Mouse (Mus musculus): ENCODE results near the gene Mtif3. TPM values are rescaled to one million over a fixed set of nuclear protein-coding genes. Genes with fewer than 3 reads are reported as not detected.

The Mtif3 gene
- total RNA-seq, 2 experiments from 2014 or later = 20.1 to 20.3 TPM

DNA sequence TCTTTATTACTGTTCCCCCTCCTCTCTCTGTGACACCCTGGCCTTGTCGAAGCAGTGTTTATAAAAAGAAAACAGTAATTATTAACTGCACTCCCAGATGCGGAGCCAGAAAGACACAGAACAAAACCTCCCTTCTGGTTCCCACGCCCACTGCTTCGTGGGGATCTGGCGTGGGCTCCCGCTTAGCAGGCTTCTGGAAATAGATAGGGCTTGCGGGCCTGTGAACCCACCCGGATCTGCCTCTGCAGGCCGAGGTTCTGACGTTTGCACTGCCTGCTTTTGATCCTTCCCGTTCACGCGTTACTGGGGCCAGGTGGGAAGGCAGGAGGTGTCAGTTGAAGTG is 11.2 kb upstream of the Mtif3 start:
- DNase-seq (ENCODE audit: low spot score in 2 of 2) = no peak
- Histone ChIP-seq H3K4me3 (no peak overlapping the region), H3K27ac (no peak overlapping the region; the same call in 1 of the 2 replicates)
- TF ChIP-seq CTCF (conservative IDR thresholded peaks at IDR 0.05) = no peak

DNA sequence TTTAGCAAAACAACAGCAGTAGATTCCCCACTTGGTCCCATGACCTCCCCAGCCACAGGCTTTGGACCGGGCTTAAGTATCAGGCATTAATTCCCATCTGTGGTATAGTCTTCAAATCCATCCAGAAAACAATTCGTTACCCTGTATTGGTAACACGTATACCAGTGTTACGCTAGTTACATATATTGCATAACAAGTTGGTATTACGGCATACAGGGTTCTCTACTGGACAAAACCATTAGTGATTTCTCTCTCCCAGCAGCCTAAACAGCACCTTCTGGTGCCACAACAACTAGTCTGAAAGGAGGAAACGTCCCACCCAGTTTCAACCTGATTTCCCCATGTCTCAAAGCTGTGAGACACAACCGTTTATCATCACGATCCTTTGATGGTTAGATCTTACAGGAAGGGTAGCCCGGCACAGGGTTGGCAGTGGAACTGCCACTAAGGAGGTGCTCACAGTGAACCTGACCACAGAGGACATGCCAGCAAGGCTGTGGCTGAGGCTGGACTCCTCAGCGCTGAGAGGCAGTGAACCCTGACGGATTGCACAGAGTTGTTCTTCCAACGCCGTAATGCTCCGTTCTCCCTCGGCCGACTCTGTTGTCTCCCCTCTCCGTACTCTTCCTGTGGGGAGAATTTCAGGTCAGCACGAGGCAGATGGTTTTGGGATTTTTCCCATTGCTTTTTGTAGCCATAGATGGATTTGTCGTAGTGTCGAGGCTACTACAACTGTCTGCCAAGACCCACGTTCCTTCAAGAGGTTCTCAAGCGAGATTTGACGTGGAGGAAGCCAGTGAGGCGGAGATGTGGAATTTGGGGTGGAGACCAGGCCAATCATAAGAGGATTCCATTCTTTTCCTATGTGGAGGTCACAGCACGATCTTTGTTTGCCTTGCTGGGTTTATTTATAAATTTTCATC is 10.5 kb upstream of the Mtif3 start:
- H3K4me3 ChIP-seq = no peak overlapping the region
- no peak for TF ChIP-seq CTCF (conservative IDR thresholded peaks at IDR 0.05)
- no peak for DNase-seq (ENCODE audit: low spot score in 2 of 2)
- no peak overlapping the region for H3K27ac ChIP-seq

DNA sequence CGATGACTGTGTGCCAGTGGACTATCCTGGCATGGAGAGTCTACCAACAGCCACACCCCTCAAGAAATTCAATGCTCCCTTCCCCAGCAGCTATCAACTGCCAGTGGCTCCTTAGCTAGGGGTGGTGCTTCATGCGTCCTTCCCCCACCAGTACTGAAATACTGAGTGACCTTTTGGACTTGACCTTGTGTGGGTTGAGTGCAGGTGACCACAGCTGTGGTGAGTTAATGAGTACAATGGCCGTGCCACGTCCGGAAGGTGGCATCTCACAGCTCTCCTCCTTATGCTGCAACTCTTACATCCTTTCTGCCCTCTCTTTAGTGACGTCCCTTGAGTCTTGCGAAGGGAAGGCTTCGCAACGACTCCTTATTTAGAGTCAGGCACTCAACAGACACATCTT is 9.8 kb upstream of the Mtif3 start:
- no peak overlapping the region for H3K4me3 ChIP-seq
- no peak overlapping the region for H3K27ac ChIP-seq
- no peak for TF ChIP-seq CTCF (conservative IDR thresholded peaks at IDR 0.05)
- DNase-seq (ENCODE audit: low spot score in 2 of 2) = no peak

DNA sequence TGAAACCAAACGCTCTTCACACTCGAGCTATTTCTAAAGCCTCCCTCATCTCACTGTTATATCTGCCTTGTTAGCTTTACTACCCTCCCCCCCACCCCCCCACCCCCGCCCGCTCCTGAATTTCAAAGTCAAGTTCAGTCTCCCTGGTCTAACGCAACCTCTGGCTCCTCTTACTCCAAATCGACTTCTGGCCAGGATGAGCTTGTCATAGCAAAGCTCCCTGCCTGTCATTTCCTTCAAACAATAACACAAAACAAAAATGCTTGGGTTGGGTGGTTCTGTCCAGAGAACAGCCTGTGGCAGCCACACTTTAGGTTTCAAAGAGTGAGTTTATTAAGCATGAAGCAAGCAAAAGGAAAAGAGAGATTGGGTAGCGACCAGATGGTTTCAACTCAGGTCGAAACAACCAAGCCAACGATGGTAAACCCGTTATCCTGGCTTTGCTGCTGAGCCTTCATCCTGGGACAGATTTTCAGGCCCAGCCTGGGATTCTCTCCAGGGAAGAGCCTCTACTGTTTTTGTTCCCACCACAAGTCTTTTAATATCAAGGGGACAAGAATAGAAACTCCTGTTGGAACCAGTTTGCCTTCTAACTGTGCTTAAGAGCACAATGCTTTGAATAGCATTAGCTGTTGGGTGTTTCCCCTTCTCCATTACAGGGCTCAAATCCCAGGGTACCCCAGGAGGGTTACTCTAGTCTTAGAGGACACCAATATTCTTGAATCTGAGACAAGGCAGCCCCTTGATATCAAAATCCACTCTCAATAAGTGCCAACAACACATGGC is 8.4 kb upstream of the Mtif3 start:
- no peak for DNase-seq (ENCODE audit: low spot score in 2 of 2)
- TF ChIP-seq CTCF (conservative IDR thresholded peaks at IDR 0.05) = no peak
- Histone ChIP-seq H3K4me3 (no peak overlapping the region), H3K27ac (no peak overlapping the region)

DNA sequence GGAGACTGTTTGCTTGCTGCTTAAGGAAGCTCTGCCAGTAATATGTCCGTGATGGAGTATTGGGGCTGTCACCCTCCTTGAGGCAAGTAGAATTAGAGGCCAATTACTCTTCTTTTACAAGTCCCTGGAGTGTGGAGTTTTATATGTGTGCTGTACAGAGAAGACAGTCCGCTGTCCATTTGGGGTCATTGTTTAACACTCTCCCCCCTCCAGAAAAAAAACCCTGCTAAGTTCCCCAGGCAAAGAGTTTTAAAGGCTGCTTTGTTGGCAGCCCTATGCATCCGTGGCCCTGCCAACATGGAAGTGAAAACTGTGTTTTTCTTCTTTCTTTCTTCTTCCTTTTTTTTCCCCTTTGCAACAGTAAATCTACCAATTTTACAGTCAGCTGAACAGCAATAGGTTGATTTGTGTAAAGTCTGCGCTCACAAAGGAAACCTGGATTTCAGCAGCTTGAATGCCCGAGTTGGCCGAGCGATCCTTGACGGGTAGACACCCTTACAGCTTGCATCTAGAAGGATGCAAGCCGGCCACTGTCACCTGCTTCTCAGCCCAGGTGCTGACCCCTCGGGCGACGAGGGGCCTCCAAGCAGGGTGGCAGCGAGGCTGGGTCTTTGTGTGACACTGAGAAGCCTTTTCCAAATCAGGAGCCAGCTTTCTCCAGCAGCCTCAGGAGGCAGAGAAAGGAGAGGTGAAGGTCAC is 5.2 kb upstream of the Mtif3 start:
- no peak for DNase-seq (ENCODE audit: low spot score in 2 of 2)

DNA sequence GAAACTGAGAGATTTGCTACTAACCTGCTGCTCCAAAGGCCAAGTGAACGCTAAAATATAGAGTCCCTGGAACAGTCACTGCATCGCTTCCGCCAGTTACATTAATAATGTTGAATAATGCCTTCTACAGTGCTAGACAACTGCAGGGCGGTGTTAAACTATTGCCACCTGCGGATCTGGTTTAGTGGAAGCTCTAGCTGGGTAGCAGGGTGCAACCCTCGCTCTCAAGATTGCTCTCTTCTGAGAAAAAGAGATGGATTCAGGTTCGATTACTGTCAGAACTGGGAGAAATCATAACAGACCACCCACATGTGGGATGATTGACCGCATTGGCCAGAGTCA is 308 bp upstream of the Mtif3 start:
- H3K4me3 ChIP-seq = peak overlapping the region; percentile 91
- peak overlapping the region; percentile 88 for H3K27ac ChIP-seq
- no peak for TF ChIP-seq CTCF (conservative IDR thresholded peaks at IDR 0.05)
- DNase-seq (ENCODE audit: low spot score in 2 of 2) = no peak

More for the DNA sequence above, 5.2 kb upstream of the Mtif3 start:
- H3K4me3 ChIP-seq = no peak overlapping the region
- no peak for TF ChIP-seq CTCF (conservative IDR thresholded peaks at IDR 0.05)
- H3K27ac ChIP-seq = no peak overlapping the region

DNA sequence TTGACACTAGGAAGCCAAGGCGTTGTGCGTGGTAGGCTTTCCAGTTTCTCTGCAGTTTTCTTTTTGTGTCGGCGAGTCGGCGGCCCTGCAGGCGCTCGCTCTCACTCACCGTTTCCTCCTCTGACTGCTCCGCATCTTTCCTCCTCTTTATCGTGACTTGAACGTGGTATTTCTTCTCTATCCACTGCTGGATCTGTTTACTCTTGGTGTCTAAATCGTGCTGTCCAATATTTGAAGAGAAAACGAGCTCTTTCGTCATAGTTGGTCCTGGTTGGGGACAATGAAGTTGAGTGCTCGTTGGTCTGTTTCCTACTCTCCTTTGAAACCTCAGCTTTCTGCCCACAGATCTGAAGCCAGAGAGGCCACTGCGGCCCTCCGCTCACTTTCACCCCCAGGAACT is 6.9 kb downstream of the Mtif3 start:
- no peak overlapping the region for H3K4me3 ChIP-seq
- DNase-seq (ENCODE audit: low spot score in 2 of 2) = no peak
- no peak overlapping the region for H3K27ac ChIP-seq
- no peak for TF ChIP-seq CTCF (conservative IDR thresholded peaks at IDR 0.05)

DNA sequence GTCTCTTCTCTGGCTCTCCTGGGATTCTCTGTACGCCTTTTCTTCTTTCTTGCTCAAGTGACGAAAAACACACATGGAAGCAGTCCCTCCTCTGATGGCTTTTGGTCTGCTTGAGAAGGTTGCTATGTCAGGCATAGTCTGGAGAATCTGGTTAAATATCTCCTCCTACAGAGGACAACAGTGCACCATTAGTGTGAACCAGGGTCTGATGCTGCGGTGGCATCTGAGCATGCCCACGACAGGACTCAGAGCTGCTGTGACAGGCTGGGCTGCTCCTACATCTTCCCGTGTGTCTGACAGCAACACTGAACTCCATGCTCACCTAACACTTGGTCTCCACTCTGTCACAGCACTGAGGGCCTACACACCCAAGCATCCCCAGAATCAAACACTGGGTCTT is 7.9 kb downstream of the Mtif3 start:
- no peak for TF ChIP-seq CTCF (conservative IDR thresholded peaks at IDR 0.05)
- DNase-seq (ENCODE audit: low spot score in 2 of 2) = no peak
- Histone ChIP-seq H3K4me3 (no peak overlapping the region), H3K27ac (no peak overlapping the region)

DNA sequence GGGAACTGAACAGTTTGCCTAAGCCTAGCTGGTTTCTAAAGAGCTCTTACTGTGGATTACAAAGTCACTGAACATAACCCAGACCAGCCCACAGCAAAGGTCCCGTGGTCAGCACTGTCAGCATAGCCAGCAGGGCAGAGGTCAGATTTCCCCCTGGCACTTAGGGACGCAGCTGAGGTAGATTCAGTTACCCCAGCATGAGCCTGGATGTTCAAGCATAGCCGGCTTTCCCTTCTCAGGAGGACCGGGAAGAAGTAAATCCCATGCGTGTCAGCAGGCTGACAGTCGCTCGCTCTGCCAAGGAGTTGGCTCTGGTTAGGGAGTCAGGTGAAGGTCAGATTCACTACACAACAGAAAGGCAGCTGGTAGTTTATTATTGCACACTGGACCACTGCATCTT is 9.0 kb downstream of the Mtif3 start:
- Histone ChIP-seq H3K4me3 (no peak overlapping the region), H3K27ac (peak overlapping the region; percentile 36; the same call in 1 of the 2 replicates)
- no peak for DNase-seq (ENCODE audit: low spot score in 2 of 2)
- TF ChIP-seq CTCF (conservative IDR thresholded peaks at IDR 0.05) = no peak

DNA sequence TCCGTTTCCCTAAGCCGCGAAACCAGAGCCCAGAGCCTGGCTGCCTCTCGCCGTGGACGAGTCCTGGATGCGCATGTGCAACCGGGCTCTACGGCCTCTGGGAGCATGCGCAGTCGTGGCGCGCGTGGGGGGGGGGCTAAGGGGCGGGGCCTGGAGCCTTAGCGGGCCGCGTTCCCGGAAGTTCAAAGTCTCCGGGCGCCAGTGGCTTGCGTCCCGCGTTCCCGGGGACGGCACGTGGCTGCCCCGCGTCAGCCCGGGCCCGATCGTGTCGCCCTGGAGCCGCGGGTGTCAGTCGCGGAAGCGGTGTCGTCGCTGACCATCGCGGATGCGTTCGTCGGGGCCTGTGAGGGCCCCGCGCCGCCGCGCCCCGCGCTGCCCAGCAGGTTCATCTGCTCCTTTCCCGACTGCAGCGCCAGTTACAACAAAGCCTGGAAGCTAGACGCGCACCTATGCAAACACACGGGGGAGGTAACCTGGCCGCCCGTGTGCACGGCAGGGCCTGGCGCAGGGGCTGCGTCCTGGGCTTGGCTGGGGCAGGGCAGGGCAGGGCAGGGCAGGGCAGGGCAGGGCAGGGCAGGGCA is 15.0 kb downstream of the Mtif3 start, which contains the start of gene Gtf3a:
Gene Gtf3a (plus strand): TSS at position 150 of the 581 bp plus-strand sequence.
- no peak for TF ChIP-seq CTCF (conservative IDR thresholded peaks at IDR 0.05)
- Histone ChIP-seq H3K4me3 (peak within 1 kb of the TSS; percentile 62), H3K27ac (peak within 1 kb of the TSS; percentile 89)
- DNase-seq (ENCODE audit: low spot score in 2 of 2) = peak; percentile 64 to 74

DNA sequence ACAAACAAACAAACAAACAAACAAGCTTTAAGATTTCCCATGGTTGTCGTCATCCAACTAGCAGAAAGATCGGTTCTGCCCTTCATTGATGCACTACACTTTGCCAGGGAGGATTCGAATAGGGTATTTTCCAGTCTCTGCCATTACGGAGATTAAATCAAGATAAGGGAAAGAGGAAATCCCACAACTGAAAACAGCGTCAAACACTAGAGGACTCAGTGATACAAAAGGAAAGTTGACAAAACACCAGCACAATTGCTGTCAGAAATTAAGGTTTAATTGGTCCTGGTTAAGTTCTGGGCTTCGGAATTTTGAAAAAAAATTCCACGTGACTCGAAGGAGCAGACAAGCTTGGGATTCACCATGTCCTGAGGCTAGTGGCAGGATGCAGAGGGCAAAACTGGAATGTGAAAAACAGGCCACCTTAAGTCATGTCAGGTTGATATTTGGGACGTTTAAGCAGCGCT is 15.5 kb downstream of the Mtif3 start:
- Histone ChIP-seq H3K27ac (peak overlapping the region; percentile 89), H3K4me3 (peak overlapping the region; percentile 62)
- DNase-seq (ENCODE audit: low spot score in 2 of 2) = no peak
- no peak for TF ChIP-seq CTCF (conservative IDR thresholded peaks at IDR 0.05)

DNA sequence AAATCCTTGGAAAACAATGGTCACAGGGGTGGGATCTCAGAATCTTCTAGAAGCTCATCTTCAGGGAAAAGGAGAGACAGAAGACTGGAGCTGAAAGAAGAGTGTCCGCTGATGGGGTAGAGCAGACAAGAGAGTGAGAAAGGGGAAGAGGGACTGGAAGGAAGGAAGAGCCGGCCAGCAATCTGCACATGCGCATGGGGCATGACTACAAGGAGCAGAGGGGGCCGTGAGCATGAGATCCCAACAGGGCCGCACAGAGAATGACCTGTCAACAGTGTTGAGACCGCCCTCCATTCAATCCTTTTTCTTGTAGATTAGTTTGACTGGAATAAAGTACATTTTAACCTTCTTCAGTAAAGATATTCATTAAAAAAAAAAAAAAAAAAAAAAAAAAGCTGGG is 16.1 kb downstream of the Mtif3 start:
- no peak for DNase-seq (ENCODE audit: low spot score in 2 of 2)
- Histone ChIP-seq H3K27ac (no peak overlapping the region), H3K4me3 (no peak overlapping the region)
- no peak for TF ChIP-seq CTCF (conservative IDR thresholded peaks at IDR 0.05)
